Mouse (Mus musculus): ENCODE data around the gene Bcar3.

- no peak for TF ChIP-seq CTCF (IDR thresholded peaks at IDR 0.05; ENCODE audit: extremely low read depth, insufficient read length, insufficient replicate concordance, low read depth, low read length)
- no peak for TF ChIP-seq POLR2A (IDR thresholded peaks at IDR 0.05; ENCODE audit: low read depth, low read length)
These were observed 226.4 kb downstream of the Bcar3 start for GRCm38 (mm10) chr3:122520365-122520764.

Measured in small intestine, adult 2 months (tissue).